Mouse (Mus musculus) adipocyte (in vitro differentiated cells): ENCODE measurements around the gene Mt3.
"Not testable (repeated sequence)": the region's sequence is repeated elsewhere in the genome, so short reads cannot be mapped to it uniquely, and the experiment has no call there.

Experiments
- DNase-seq: peaks from one replicate; pipeline ENCODE4 v3.0.0-alpha.2; 2016; ENCODE audit warnings: low spot score

The Mt3 gene

GRCm38 (mm10) chr8:94152513-94153300 is at the start of gene Mt3:
Gene Mt3, plus strand, starts transcription at chr8:94152607.
- no peak for DNase-seq

- no peak for DNase-seq
Measured at GRCm38 (mm10) chr8:94104146-94104545, 48.3 kb upstream of the Mt3 start.

GRCm38 (mm10) chr8:94107871-94108270 is 44.5 kb upstream of the Mt3 start:
- DNase-seq, result peak; percentile 54

- no peak for DNase-seq
Measured at GRCm38 (mm10) chr8:94109396-94109795, 43.0 kb upstream of the Mt3 start.

- DNase-seq, result no peak
Measured at GRCm38 (mm10) chr8:94109835-94110234, 42.6 kb upstream of the Mt3 start.

GRCm38 (mm10) chr8:94110526-94111177 is 41.8 kb upstream of the Mt3 start:
- no peak for DNase-seq

- no peak for DNase-seq
Measured at GRCm38 (mm10) chr8:94113435-94113834, 39.0 kb upstream of the Mt3 start.

- DNase-seq, result no peak
Measured at GRCm38 (mm10) chr8:94113972-94114371, 38.4 kb upstream of the Mt3 start.

GRCm38 (mm10) chr8:94118776-94119430 is 33.5 kb upstream of the Mt3 start:
- no peak for DNase-seq

GRCm38 (mm10) chr8:94121625-94122024 is 30.8 kb upstream of the Mt3 start:
- no peak for DNase-seq

GRCm38 (mm10) chr8:94122711-94123468 is 29.5 kb upstream of the Mt3 start:
- no peak for DNase-seq

GRCm38 (mm10) chr8:94127711-94128110 is 24.7 kb upstream of the Mt3 start:
- DNase-seq, result no peak

GRCm38 (mm10) chr8:94129133-94129789 is 23.1 kb upstream of the Mt3 start:
- no peak for DNase-seq

- no peak for DNase-seq
Measured at GRCm38 (mm10) chr8:94130126-94130525, 22.3 kb upstream of the Mt3 start.

- DNase-seq, result no peak
Measured at GRCm38 (mm10) chr8:94132096-94132495, 20.3 kb upstream of the Mt3 start.

GRCm38 (mm10) chr8:94134601-94135000 is 17.8 kb upstream of the Mt3 start:
- DNase-seq, result not testable (repeated sequence)

- no peak for DNase-seq
Measured at GRCm38 (mm10) chr8:94135556-94135955, 16.9 kb upstream of the Mt3 start.

- DNase-seq, result no peak
Measured at GRCm38 (mm10) chr8:94136192-94136591, 16.2 kb upstream of the Mt3 start.

GRCm38 (mm10) chr8:94136933-94137332 is 15.5 kb upstream of the Mt3 start, which contains the start of gene Mt4:
Gene Mt4, plus strand, starts transcription at chr8:94137197.
- no peak for DNase-seq

- no peak for DNase-seq
Measured at GRCm38 (mm10) chr8:94140266-94140795, 12.1 kb upstream of the Mt3 start.

- no peak for DNase-seq
Measured at GRCm38 (mm10) chr8:94148236-94148635, 4.2 kb upstream of the Mt3 start.
